Mouse (Mus musculus) heart, postnatal 0 days (tissue): ENCODE data around the gene Cnst.

Experiments
- CTCF ChIP-seq: IDR thresholded peaks from 2 replicates; pipeline ENCODE4 v1.5.1; 2016; ENCODE audit warnings: antibody characterized with exemption, control low read depth, low read depth
- EP300 ChIP-seq: IDR thresholded peaks from 2 replicates; pipeline ENCODE4 v1.6.1; 2016; ENCODE audit warnings: antibody characterized with exemption, low read depth

DNA sequence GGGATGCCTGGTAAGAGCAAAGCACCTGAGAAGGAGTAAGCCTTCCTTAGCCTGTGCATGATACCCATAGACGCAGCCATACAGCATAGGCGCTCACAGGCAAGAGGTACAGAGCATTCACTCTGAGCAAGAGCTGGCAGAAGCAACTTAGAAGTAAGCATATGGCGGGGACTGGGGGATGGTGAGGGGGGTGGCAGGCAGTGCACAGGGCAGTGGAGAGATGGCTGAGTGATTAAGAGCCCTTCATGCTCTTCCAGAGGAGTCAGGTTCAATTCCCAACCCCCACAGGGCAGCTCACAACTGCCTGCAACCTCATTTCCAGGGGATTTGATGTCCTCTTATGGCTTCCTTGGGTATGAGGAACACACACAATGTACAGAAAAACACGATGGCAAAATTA lies 17.0 kb downstream of the Cnst start:
- TF ChIP-seq CTCF (no peak), EP300 (no peak)
